Mouse (Mus musculus): ENCODE measurements around the gene Apol9a. TPM values are rescaled to one million over a fixed set of nuclear protein-coding genes. Genes with fewer than 3 reads are reported as not detected.

Gene Apol9a
- total and polyA plus RNA-seq, 2 experiments = 69.5 to 80.3 TPM

GRCm38 (mm10) chr15:77356248-77356810 is 54.6 kb downstream of the Apol9a start:
- Histone ChIP-seq H3K9ac (ENCODE audit: low read depth, low read length) (no peak overlapping the region), H3K27ac (replicated peaks; ENCODE audit: insufficient read depth, low read depth, low read length) (no peak overlapping the region), H3K27me3 (ENCODE audit: control insufficient read depth, insufficient read depth, low read length) (no peaks in the 10 kb centered on the region), H3K79me2 (ENCODE audit: control insufficient read depth, insufficient read depth, low read length) (no peaks in the 10 kb centered on the region), H3K36me3 (ENCODE audit: control insufficient read depth, insufficient read depth, low read length) (no peaks in the 10 kb centered on the region), H3K4me1 (ENCODE audit: control insufficient read depth, insufficient read depth, low read length) (0 out of 2 replicates have a peak, but pooled peaks cover 3% of the 10 kb centered on the region), H3K4me3 (ENCODE audit: insufficient read depth, low read depth, low read length) (no peak overlapping the region)
- WGBS = 54% methylated on average over 11 of the region's 11 CpGs
- no peak for TF ChIP-seq POLR2A (IDR thresholded peaks at IDR 0.05; ENCODE audit: extremely low read depth, insufficient read depth, low read length)
- no peak for TF ChIP-seq CTCF (IDR thresholded peaks at IDR 0.05; ENCODE audit: low read depth, low read length)
- no peak for DNase-seq (ENCODE audit: extremely low read depth, low read depth, low spot score)

- H3K79me2 ChIP-seq (ENCODE audit: control insufficient read depth, insufficient read depth, low read length) = no peaks in the 10 kb centered on the region
- 85% methylated on average over 6 of the region's 6 CpGs for WGBS
- TF ChIP-seq POLR2A (IDR thresholded peaks at IDR 0.05; ENCODE audit: extremely low read depth, insufficient read depth, low read length) = no peak
- no peak for TF ChIP-seq CTCF (IDR thresholded peaks at IDR 0.05; ENCODE audit: low read depth, low read length)
- DNase-seq (ENCODE audit: extremely low read depth, low read depth, low spot score) = no peak
- no peak overlapping the region for H3K9ac ChIP-seq (ENCODE audit: low read depth, low read length)
- no peak overlapping the region for H3K27ac ChIP-seq (replicated peaks; ENCODE audit: insufficient read depth, low read depth, low read length)
- 0 out of 2 replicates have a peak, but pooled peaks cover 3% of the 10 kb centered on the region for H3K4me1 ChIP-seq (ENCODE audit: control insufficient read depth, insufficient read depth, low read length)
- no peak overlapping the region for H3K4me3 ChIP-seq (ENCODE audit: insufficient read depth, low read depth, low read length)
- H3K36me3 ChIP-seq (ENCODE audit: control insufficient read depth, insufficient read depth, low read length) = no peaks in the 10 kb centered on the region
- H3K27me3 ChIP-seq (ENCODE audit: control insufficient read depth, insufficient read depth, low read length) = no peaks in the 10 kb centered on the region
Observed at GRCm38 (mm10) chr15:77354848-77355551, 55.9 kb downstream of the Apol9a start.

GRCm38 (mm10) chr15:77354496-77354847 is 56.5 kb downstream of the Apol9a start:
- Histone ChIP-seq H3K27ac (replicated peaks; ENCODE audit: insufficient read depth, low read depth, low read length) (no peak overlapping the region), H3K9ac (ENCODE audit: low read depth, low read length) (no peak overlapping the region), H3K4me1 (ENCODE audit: control insufficient read depth, insufficient read depth, low read length) (0 out of 2 replicates have a peak, but pooled peaks cover 3% of the 10 kb centered on the region), H3K27me3 (ENCODE audit: control insufficient read depth, insufficient read depth, low read length) (no peaks in the 10 kb centered on the region), H3K79me2 (ENCODE audit: control insufficient read depth, insufficient read depth, low read length) (no peaks in the 10 kb centered on the region), H3K36me3 (ENCODE audit: control insufficient read depth, insufficient read depth, low read length) (no peaks in the 10 kb centered on the region), H3K4me3 (ENCODE audit: insufficient read depth, low read depth, low read length) (no peak overlapping the region)
- TF ChIP-seq CTCF (IDR thresholded peaks at IDR 0.05; ENCODE audit: low read depth, low read length) (no peak), POLR2A (IDR thresholded peaks at IDR 0.05; ENCODE audit: extremely low read depth, insufficient read depth, low read length) (no peak)
- no peak for DNase-seq (ENCODE audit: extremely low read depth, low read depth, low spot score)
- 66% methylated on average over 4 of the region's 4 CpGs for WGBS

Other genes starting within 250 kb of the Apol9a start
- 17.4 and 21.6 TPM in 2 replicates for gene Rbfox2, start 104.1 kb downstream of the Apol9a start, total RNA-seq (2014; rRNA removed)
- gene Rbfox2, start 104.1 kb downstream of the Apol9a start, polyA plus RNA-seq (2012; rRNA removed) = 18.2 and 21.5 TPM in 2 replicates
- 104 and 121 TPM in 2 replicates for gene Apol7a, start 12.0 kb downstream of the Apol9a start, total RNA-seq (2014; rRNA removed)
- gene Apol7a, start 12.0 kb downstream of the Apol9a start, polyA plus RNA-seq (2012; rRNA removed) = 89.7 and 93.2 TPM in 2 replicates
- not detected in 2 replicates for gene Apol7b, start 36.4 kb upstream of the Apol9a start, total RNA-seq (2014; rRNA removed)
- not detected in 2 replicates for gene Apol7b, start 36.4 kb upstream of the Apol9a start, polyA plus RNA-seq (2012; rRNA removed)
- gene Apol10a, start 65.9 kb upstream of the Apol9a start, total RNA-seq (2014; rRNA removed) = not detected in 2 replicates
- gene Apol10a, start 65.9 kb upstream of the Apol9a start, polyA plus RNA-seq (2012; rRNA removed) = 0.02 TPM in 1 of 2 replicates, not detected in the other
- gene Apol11a, start 97.1 kb upstream of the Apol9a start, total RNA-seq (2014; rRNA removed) = not detected in 2 replicates
- not detected in 2 replicates for gene Apol11a, start 97.1 kb upstream of the Apol9a start, polyA plus RNA-seq (2012; rRNA removed)
- gene Apol7c, start 122.2 kb upstream of the Apol9a start, total RNA-seq (2014; rRNA removed) = 0.54 TPM in 1 of 2 replicates, not detected in the other
- gene Apol7c, start 122.2 kb upstream of the Apol9a start, polyA plus RNA-seq (2012; rRNA removed) = 0.26 and 0.42 TPM in 2 replicates
- not detected in 2 replicates for gene 1700025B11Rik, start 150.8 kb upstream of the Apol9a start, total RNA-seq (2014; rRNA removed)
- gene 1700025B11Rik, start 150.8 kb upstream of the Apol9a start, polyA plus RNA-seq (2012; rRNA removed) = not detected in 2 replicates
- 0.20 and 0.28 TPM in 2 replicates for gene Apol10b, start 185.0 kb upstream of the Apol9a start, total RNA-seq (2014; rRNA removed)
- 0.04 and 0.05 TPM in 2 replicates for gene Apol10b, start 185.0 kb upstream of the Apol9a start, polyA plus RNA-seq (2012; rRNA removed)
- gene Gm36245, start 188.1 kb upstream of the Apol9a start, total RNA-seq (2014; rRNA removed) = not detected in 2 replicates
- gene Gm36245, start 188.1 kb upstream of the Apol9a start, polyA plus RNA-seq (2012; rRNA removed) = not detected in 2 replicates
- 0.27 and 0.37 TPM in 2 replicates for gene Apol11b, start 232.2 kb upstream of the Apol9a start, total RNA-seq (2014; rRNA removed)
- gene Apol11b, start 232.2 kb upstream of the Apol9a start, polyA plus RNA-seq (2012; rRNA removed) = 0.04 TPM in 1 of 2 replicates, not detected in the other

All from liver, adult 2 months (tissue).